Mouse (Mus musculus): ENCODE measurements around the gene Cdk5r2.

Cdk5r2 gene

DNA sequence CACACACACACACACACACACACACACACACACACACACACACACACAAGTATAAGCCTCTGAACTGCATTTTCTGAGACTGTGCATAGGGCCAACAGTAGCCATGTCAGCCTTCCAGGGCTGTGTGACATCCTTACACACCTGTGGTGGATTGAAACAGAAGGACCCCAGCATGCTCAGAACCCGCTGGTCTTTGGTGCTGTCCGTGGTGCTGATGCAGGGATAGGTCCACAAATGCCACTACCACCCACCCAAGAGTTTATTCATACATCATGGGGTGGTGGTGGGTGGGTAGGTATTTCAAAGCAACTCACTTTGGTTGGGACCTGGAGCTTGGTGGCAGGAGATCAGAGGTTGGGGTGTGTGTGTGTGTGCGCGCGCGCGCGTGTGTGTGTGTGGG lies 36.8 kb downstream of the Cdk5r2 start:
- in situ Hi-C loops (cut with MseI, MboI) = no loop called here

- in situ Hi-C loops (cut with MseI, MboI) = no loop called here
Observed at GRCm38 (mm10) chr1:74892351-74893133, 37.8 kb downstream of the Cdk5r2 start.

DNA sequence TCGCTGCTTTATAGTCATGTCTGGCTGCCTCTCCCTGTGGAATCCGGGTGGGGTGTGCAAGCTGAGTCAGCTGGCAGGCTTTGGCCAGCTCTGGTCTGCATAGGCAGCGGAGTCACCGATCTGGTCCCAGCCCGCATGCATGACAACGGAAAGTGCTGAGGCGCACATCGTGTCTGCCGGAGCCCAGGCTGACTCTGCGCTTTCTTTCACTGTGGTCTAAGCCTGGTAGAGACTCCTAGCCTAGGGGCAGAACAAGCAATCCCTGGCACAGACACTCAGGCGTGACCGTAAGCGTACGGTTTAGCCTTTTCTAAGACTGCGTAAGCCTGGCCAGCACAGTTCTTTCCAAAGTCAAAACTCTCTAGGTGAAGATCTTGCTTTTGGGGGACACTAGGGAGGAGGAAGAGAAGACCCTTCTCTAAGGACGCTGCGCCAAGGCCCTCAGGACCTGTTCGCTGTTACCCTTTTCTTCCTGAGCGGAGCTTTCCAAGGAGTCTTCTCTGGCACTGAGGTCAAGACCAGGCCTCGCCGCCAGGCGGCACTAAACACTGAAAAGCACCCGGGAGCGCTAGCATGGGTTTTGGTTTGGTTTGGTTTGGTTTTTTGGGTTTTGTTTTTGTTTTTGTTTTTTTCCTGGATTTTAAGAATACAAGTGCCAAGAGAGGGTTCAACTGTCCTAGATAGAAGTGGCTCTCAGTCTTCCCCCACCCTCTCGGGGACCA lies 38.6 kb downstream of the Cdk5r2 start, which contains the start of gene Cryba2:
TSS of gene Cryba2 (minus strand) at position 10 of the 722 bp plus-strand sequence.
- in situ Hi-C loops (cut with MseI, MboI) = no loop called here

DNA sequence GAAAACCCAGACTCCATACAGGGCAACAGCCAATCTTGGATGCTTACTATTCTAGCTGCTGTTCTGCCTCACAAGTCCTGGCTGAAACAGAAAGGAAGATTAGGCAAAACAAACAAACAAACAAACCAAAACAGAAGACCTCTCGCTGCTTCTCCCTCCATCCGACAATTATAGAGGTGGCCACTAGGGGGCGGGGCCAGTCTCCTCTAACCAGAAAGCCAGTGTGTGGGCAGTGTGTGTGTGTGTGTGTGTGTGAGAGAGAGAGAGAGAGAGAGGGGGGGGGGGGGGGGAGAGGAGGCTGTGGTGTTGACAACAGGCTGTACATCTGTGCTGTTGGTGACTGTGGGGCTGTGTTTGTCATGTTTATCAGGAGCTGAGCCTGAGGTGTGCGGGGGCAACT lies 40.2 kb downstream of the Cdk5r2 start:
- in situ Hi-C loops (cut with MseI, MboI) = no loop called here

GRCm38 (mm10) chr1:74897976-74898375 lies 43.2 kb downstream of the Cdk5r2 start:
- in situ Hi-C loops (cut with MseI, MboI) = no loop called here

DNA sequence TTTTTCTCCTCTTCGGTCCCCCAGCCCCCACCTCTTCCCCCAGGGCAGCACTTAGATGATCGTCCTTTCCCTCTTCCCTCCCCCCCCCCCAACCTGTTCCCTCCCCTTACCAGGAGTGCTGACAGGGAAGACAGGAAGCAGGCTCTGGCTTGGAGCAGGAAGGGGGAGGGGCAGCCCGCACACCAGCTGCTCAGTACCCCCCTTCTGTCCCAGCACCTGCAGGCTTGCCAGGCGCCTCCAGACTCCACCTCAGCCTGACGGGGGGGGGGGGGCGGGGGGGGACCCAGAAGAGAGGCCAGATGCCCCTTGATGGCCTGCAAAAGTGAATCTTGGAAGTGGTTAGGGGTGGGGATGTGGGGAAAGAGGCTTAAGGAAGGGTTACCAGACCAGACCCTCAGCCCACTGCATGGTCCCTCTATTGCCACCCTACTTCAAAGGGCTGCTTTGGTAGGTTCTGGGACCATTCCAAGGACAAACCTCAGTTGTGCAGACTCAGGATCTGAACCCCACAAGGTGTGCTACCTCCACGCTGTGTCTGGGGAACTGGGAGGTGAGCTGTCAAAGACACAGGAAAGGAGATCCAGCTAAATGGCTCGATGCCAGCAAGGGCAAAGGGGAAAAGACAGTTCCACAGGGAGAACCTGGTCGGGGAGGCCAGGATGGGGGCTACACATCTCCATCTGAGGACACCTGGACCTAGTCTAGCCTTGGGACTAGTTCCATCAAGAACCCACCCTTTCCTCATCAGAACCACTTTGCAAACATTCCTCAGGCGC lies 44.1 kb downstream of the Cdk5r2 start:
- in situ Hi-C loops (cut with MseI, MboI) = no loop called here

DNA sequence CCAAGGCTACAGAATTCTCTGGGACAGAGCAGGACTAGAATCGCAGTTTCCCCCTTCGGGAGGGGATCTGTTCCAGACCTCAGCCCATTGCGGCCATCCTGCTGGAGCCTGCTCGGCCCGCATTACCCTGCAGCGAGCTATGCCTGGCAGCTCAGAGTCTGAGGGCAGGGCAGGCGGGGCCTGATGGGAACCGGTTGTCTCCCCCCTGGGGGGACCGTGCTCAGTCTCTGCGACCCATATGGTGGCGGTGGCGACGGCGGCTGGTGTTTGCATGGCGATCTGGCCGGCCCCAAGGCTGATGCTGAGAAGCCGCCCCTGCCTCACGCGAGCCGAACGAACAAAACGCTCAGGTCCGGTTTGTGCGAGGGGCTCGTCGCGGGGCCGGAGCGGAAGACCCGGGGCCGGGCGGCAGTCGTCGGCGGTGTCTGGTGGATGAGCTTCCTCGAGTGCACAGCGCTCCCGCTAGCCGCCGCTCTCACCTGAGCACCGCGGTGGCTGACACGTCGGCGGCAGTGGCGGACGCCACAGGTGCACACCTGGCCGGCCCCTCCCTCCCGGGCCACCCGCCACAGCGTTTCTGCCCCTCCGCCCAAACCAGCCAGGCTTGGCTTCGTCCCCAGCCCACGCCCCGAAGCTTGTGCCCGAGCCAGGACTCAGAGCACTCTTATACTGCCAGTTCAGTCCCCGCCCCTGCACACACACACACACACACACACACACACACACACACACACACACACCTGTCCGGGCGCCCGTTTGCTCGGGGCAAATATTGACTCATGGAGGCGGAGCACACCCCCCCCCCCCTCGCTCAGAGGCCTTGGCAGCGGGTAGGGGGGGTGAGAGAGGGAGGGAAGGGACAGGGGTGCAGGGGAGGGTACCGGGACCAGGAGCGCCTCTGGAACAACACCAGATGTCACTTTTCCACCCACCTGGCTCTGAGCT lies 45.9 kb downstream of the Cdk5r2 start:
- in situ Hi-C loops (cut with MseI, MboI) = no loop called here

DNA sequence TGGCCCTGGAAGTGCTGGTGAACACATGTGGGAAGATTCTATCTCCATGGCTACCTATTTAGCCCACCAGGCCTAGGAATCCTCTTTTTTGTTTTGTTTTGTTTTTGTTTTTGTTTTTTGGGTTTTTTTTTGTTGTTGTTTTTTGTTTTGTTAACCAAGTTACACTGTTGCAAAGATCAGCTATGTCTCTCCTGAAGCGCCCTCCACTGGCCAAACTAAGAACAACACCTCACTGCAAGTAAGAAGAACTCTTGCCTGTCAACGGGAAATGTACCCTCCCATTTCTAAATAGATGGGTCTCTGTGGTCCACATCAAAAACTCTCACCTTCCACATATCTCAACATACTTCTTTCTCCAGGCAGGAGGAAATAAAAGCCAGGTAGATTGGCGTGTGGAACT lies 47.0 kb downstream of the Cdk5r2 start:
- in situ Hi-C loops (cut with MseI, MboI) = no loop called here

GRCm38 (mm10) chr1:74902191-74902590 lies 47.5 kb downstream of the Cdk5r2 start:
- in situ Hi-C loops (cut with MseI, MboI) = no loop called here

Data from mouse trophoblast stem cell (cell line).